Mouse (Mus musculus) CD4-positive helper T cell, adult 2 months (primary cell): ENCODE results near the gene Larp4b.

Source experiments
- DNase-seq: peaks from one replicate; pipeline ENCODE4 v3.0.0-alpha.2; 2012; ENCODE audit warnings: low read depth, missing footprints, low spot score

The Larp4b gene

DNA sequence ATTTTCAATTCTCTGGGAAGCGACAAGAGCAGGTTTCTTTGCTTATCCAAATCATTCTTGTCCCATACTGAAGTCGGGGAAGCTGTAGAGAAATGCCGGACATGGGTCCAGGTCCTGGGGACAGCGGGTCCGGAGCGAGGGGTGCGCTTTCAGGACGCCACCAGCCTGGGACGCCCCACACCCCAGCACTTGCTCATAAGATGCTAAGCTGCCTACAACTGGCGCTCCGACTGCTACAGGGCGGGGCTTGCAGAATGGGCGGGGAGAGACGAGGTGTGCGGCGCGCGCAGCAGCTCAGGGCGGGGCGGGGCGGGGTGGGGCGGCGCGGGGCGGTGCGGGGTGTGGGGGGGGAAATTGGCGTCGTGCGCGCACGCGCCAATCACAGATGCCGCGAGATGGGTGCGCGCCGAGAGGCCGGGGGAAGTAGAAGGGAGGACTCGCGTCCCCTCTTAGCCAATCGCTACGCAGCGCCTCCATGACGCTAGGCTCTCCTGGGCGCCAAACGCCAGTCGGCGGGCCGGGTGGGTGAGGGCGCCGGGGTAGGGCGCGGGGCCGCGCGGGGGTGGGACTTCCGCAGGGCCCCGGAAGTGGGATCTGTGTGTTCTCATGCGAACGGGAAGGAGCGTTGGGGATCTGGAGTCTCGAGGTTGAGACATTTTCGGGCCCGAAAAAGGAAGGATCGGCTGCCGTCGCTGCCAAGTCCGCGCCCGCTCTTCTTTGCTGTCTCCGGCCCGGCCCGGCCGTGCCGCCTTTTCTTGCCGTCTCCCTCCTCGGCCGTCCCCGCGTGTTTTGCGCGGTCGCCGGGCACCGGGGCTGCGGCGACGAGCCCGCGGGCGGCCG, at the start of gene Larp4b:
Gene Larp4b, plus strand, starts transcription at position 566 of the 840 bp plus-strand sequence.
- peak; percentile 99 for DNase-seq

DNA sequence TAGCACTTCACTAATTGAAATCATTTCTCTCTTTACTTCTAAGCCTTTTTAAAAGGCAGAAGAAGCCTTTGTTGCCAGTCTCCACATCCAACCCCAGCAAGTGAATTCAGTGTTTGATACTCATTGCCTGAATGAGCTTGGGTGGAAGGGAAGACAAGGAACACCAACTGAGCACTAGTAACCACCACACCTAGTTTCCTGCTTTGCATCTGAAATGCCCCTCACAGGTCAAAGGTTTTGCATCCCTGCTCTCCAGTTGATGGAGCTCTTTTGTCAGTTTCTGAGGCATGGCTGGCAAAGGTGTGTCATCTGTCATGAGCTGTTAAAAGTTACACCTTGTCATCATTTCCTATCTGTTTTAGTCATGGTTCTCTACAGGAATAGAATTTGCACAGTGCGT, 49.0 kb upstream of the Larp4b start:
- DNase-seq, result no peak

DNA sequence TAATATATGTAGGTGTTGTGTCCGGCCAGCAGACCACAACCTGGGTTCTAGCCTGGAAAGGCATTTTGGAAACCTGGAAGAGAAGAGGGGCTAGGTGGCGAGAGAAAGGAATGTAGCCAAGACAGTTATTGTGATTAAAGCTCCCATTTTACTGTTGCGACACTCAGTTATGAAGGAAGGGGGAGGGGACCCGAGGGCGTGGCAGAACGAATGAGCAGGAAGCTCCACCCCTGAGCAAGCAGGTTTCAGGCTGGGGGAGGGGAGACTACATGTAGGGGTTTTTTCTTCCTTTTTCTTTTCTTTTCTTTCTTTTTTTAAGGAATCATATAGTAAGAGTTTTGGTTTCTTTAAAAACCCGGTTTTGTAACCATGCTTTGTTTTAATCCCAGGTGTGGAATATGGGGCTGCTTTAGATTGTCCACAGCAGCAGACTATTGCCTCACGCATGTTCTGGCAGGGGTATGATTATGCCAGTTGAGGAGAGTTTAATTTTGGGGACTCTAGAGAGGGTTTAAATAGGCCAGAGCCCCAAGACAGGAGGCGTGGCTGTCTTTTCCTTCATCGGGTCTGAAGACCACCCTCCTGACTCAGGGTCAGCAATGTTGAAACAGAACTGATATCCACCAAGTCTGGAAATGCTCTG, 41.5 kb upstream of the Larp4b start:
- peak; percentile 19 for DNase-seq

DNA sequence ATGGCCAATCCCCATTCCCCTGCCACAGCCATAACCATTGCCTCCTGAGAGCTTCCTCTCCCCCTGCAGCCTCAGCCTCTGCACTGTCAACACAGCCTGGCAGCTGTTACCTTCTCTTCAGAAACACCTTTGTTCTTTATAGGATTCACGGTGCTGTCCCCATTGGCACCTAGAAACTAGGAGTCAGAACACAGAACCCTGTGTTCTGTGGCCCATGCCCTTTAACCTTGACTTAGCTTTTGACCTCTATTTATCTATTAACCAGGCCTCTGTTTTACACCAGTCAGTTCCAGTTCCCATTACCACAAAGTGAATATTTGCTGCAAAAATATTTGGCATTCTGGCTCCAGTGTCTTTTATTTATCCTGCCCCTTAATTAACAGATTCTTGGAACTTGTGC, 36.4 kb upstream of the Larp4b start:
- no peak for DNase-seq

DNA sequence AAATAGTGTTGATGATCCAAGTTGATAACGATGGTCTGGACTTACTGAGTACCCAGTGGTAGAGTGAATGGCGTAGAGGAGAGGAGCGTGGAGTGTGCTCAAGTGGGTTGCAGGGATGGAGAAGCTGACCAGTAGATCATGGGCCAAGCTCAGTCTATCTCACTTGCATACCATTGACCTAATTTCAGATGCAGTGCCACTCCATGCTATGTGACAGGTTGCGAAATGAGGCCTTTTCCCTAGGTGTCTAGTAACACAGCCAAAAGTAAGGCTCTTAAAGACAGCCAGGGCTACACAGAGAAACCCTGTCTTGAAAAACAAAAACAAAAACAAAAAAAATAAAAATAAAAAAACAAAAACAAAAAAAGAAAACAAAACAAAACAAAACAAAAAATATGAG, 35.0 kb upstream of the Larp4b start:
- no peak for DNase-seq

DNA sequence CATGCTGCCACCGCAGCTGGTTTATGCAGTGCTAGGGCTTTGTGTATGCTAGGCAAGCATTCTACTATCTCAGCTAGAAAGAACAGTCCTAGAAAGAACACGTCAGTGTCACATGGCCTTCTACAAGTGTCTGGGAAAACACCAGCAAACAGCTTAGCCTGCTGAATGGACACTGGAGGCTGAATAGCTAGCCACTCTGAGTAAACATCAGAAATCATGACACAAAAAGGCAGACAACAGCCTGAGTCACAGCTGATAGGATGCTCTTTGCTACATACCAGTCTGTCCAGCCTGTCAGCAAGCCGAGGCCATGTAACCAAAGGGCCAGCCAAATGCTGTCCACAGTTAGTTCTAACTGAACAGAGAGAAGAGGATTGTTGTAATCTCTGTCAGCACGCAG, 32.3 kb upstream of the Larp4b start:
- DNase-seq, result no peak

DNA sequence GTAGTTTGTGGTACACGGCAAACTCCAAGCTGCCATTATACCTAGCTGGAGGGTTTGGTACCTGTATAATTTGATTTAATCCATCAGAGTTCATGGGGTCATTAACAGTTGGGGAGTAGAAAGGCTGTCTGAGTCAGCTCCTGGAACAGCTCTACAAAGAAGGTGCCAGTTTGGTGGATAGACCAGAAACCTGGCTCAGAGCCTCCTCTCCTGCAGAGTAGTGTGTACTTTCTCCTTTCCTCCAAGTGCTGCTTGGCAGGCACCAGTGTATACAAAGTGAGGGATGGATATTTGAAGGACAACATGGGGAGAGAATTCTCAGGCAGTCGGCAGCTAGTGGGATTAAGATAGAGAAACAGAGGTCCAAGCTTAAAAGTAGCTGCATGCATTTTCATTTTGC, 29.5 kb upstream of the Larp4b start:
- no peak for DNase-seq

DNA sequence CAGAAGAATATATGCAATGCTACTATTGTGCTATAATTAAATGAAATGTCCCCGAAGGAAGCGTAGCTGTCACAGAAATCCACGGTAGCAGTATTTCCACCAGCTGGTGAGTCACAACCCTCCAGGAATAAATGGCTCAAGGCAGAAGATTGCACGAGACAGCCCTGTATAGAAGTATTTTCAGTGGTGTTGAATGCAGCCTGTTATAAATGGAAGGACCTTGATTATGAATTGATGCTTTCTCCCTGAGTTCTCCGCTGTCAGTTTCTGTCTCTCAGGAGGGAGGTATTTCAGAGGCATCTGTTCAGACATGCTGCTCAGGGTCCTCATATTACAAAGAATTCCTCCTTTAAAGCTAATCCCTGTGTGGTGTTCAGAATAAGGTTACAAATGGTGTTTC, 27.6 kb upstream of the Larp4b start:
- DNase-seq, result no peak

DNA sequence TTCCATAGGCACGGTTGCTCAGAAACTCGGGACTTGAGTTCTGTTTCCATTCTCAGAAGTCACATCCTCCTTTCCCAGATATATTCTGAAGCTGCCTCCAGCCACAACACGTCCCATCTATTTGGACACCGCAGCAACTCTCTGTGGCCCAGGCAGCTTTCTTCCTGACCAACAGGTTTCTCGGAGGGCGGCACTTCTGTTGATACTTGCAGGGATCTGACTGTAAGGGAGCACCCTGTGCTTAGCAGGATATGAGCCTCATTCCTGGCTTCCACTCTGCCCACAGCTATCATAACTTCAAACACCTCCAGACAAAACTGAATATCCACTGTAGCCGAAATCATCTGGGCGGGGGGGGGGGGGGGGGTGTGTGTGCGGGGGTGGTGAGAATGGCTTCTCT, 22.7 kb upstream of the Larp4b start:
- DNase-seq, result no peak

DNA sequence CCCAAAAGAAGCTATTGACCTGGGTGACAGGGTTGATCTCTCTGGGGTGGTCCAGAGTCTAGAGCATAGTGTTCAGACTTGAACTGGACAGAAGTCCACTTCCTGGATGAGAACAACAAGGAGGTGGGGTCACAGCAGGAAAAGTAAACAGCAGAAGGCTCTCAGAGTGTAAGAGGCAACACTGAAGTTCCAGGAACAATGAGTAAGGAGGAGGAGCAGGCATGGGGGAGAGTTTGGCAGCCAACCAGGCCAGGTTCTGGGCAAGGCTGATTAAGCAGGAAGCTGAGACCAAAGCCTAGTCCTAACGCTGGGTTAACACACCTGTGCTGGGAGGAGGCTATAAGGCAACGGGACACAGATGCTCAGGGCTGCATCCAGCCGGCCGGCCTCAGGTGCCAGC, 19.9 kb upstream of the Larp4b start:
- DNase-seq, result no peak

DNA sequence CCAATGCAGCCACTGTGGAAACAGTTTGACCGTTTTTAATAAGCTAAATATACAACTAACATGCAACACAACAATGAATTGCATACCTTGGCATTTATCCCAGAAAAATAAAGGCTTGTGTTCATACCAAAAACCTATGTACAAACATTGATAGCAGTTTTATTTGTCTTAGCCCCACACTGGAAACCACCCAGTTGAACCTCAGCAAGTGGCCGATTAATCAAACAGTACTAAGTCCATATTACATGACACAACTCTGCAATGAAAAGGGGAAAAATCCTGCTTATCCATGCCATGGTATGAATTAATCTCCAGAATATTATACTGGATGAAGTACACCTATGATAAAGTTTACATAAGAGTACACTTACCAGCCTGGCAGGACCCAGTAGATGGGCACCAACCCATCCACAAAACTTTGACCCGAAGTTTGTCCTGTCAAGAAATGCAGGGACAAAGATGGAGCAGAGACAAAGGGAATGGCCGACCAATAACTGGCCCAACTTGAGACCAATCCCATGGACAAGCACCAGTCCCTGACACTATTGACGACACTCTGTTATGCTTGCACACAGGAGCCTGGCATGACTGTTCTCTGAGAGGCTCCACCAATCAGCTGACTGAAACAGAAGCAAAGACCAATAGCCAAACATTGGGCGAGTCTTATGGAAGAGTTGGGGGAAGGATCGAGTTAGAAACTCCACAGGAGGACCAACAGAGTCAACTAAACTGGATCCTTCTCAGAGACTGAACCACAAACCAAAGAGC, 17.7 kb upstream of the Larp4b start:
- no peak for DNase-seq

DNA sequence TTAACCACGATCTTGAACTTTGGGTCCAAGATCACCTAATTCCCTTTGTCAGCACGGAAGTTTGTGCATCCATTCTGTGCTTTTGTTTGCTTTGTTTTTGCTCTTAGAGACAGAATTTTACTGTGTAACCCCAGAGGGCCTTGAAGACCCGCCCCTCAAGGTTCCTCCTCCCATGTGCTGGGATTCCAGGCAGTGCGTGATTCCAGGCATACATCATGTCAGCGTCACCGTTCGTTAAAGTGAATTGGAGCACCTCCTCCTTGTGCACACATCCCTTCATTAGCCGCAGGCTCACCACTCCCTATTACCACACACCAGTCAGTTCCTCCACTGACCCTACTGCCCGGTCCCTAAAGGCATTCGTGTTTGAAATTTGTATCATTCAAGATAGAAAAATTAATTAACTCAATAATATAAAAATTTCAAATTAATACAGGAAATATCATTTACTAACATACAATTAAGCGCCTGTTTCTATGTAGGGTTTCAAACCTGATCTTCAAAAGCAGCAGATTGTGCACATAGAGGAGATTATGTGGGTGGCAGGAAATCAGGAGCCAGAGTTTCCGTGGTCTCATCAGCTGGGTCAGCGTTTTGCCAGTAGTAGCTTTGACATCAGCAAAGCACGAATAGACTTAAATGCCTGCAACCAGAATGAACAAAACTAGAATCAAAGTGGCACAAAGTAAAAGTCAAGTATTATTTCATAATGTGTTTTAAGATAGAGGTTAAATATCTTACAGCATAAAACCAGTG, 11.4 kb upstream of the Larp4b start:
- peak; percentile 24 for DNase-seq

DNA sequence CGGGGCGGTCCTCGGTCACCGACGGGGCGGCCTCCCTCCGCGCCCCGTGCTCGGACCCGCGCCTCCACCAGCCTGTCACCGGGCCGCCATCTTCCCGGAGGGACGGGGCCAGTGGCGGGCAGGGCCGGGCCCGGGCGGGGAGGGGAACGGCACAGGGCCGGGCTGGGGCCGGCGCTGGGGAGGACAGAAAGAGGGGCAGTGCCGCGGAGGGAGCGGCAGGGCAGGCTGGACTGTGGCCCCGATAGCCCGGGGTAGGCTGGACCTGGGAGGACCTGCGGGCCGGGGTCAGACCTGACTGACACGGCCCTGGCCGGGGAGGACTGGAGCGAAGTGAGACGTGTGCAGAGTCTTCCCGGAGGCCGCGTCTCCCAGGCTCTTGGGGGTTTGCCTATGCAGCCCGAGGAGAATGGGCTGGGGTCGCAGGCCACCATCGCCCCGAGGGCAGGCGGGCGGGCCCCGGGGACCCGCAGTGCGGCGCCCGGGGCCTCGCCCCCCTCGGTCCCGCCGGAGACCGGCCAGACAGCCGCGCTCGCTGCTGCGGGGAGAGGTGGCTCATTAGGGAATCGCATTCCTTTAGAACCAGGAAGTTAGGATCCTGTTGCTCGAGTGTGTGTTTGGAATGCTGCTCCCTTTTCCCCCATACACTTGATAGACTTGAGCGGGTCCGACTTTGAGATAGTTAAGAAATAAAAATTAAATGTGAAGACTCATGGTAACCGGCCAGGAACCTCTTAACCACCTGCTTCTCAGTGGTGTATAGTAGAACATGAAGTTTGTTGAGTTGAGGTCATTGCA, 702 bp downstream of the Larp4b start:
- DNase-seq, result no peak

DNA sequence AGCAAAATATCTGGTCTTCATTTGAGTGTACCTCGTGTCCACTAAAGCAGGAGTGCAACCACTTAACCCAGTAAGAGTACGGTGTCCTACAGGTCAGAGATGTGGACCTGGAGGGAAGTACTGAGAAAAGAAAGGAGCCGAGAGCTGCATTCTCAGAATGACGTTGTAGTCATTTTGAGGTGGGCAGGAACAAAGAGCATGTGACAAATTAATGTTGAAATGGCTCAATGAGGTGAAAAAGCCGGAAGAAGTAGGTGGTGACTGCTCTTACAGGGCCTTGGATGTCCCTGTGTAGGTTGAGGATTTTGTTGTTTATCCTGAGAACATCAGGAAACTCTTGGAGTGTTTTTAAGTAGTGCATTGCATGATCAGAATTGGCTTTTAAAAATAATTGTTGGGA, 5.6 kb downstream of the Larp4b start:
- peak; percentile 31 for DNase-seq

DNA sequence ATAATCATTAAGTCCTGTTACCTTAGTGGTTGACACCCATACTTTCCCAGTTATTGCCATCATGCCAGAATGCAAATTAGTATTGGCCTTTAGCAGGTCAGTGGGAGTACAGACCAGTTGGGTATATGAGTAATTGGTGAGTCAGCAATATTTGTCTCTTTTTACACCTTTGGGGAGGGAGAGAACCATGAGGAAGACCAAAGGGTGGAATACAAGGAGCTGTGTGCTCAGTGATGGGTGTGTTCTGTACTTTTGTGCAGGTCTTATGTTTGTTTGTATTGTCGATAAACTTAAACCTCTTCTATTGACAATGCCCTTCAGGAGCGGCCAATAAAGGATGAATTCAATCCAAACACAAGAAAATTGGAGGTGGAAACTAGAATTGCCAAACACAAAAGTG, 6.8 kb downstream of the Larp4b start:
- no peak for DNase-seq

DNA sequence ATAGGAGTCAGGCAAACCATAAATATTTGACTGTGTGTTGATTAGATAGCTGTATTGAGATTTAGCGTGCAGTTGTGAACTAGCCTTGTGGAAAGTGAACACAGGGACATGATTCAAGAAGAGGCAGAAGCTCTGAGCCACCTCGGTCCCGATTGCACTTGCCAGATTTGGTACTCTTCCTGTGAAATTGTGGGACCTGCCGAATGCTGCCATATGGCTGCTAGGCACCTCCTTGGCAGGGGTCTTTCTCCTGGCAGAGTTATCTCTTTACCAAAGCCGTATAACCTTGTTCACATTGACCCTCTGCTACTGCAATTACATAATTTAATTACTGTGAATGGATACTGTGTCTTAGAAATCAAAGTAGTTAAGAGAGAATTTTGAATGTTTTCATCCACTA, 12.6 kb downstream of the Larp4b start:
- DNase-seq, result no peak

DNA sequence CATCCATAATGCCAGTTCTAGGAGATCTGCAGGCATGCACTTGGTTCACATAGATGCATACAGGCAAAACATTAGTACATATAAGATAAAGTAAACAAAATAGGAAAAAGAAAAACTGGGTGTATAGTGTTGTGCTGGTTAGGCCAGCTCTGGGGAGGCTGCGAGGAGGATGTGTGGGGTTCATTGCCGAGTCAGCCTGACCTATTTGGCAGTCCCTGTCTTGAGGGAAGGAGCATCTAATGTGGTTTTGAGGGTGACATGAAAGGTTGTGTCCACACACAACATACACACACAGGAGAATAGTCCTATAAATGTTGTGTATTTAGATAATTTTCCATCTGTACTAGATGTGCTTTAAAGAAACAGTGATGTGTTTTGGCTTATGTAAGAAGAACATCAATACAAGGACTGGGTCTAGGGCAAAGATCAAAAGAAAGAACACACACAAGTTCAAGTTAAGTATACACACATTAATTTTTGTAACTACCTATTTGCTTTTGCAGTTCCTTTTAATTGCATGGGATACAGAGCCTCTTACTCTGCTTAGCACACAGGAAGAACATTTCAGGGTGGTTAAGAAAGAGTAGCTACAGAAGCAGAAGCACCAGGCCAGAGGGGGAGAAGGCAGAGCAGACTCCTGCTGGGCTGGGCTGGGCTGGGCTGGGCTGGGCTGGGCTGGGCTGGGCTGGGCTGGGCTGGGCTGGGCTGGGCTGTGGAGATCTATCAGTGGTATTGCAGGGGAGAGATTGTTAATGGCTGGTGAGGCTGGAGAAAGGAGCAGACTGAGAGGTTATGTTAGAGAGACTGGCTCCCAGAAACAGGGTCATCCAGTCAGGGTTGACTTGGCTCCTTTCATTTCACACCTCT, 13.5 kb downstream of the Larp4b start:
- DNase-seq, result peak; percentile 20

DNA sequence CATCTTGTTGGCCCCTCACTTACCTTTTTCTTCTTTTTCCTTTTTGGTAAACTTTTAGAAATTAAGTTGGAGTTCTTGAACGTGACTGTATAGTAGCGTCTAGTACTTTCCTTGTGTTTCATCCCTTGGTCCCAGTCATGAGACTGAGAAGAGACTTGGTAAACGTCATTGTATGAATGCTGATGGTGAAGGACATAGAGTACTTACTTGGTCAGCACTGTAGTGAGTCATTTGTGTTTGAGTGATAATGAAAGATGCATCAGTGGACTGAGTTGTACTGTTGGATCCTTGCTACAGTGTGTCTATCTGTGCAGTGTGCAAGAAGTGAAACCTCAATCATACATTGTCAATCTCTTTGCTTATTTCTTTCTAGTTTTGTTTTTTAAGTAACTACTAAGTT, 20.1 kb downstream of the Larp4b start:
- DNase-seq, result no peak

DNA sequence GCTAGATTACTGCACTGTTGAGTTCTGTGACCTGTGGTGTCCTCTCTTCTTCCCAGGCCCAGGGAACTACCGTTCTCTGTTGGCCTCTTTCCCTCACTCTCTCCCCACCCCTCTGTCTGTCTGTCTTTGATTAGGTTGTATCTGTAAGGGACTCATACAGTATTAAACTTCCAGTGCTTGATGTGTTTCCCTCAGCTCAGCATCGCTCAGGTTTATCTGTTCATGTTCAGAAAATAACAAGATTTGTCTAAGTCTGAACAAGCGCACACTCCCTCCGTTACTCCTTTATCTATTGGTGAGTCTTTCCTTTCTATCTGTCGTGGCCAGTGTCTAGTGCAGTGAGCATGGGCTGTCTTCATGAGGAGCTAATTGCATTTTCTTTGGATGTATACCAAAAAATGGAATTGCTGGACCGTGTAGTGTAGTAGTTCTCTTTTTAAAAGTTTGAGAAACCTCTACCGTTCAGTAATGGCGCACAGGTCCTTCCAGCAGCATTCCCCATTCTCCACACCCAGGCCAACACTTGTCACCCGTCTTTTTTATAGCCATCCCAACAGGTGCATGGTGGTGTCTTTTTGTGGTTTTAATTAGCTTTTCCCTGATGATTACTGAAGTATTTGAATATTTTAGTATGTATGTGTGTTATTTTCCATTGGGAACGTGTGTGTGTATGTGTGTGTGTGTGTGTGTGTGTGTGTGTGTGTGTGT, 27.3 kb downstream of the Larp4b start:
- no peak for DNase-seq
